Mouse (Mus musculus) Patski (cell line): ENCODE data around the gene Map1s. TPM values are rescaled to one million over a fixed set of nuclear protein-coding genes. Genes with fewer than 3 reads are reported as not detected.

Experiments used
- ATAC-seq: fragments of 100-300 bp; one replicate; pipeline ENCODE4 v1.8.0; 2021
- CTCF ChIA-PET: fragments of 350-600 bp; sonication (Branson Sonifier 250); formaldehyde crosslinking; loops from one replicate; lab custom pipeline; 2022; ENCODE audit warnings: inconsistent platforms; lab: Charles Lee
- POLR2A ChIA-PET: fragments of 350-600 bp; sonication (Branson Sonifier 250); formaldehyde crosslinking; loops from one replicate; lab custom pipeline; 2022; ENCODE audit warnings: antibody characterized with exemption, inconsistent platforms; lab: Charles Lee
- DNase-seq: peaks from one replicate; pipeline ENCODE4 v3.0.0-alpha.2; 2011; ENCODE audit warnings: low read depth, low spot score
- H3K27me3 ChIP-seq: fragments of 371-371 bp; one replicate; pipeline ENCODE4 v1.5.1; 2021
- CTCF ChIP-seq: fragments of 100-300 bp; IDR thresholded peaks from one replicate; pipeline ENCODE4 v1.5.1; 2021
- in situ Hi-C: fragments of 300-500 bp; cut with MboI; formaldehyde crosslinking; loops from 3 replicates; pipeline ENCODE4 v1.11.1; 2018; ENCODE audit warnings: low pct_unique_long_range_greater_than_20kb, mixed read lengths
- polyA plus RNA-seq: library from polyadenylated mRNA; unstranded; gene quantifications from one replicate; pipeline ENCODE4 v1.2.3, GENCODE M21; 2021

The Map1s gene
- polyA plus RNA-seq, 1 experiment from 2014 or later: 50.9 TPM

DNA sequence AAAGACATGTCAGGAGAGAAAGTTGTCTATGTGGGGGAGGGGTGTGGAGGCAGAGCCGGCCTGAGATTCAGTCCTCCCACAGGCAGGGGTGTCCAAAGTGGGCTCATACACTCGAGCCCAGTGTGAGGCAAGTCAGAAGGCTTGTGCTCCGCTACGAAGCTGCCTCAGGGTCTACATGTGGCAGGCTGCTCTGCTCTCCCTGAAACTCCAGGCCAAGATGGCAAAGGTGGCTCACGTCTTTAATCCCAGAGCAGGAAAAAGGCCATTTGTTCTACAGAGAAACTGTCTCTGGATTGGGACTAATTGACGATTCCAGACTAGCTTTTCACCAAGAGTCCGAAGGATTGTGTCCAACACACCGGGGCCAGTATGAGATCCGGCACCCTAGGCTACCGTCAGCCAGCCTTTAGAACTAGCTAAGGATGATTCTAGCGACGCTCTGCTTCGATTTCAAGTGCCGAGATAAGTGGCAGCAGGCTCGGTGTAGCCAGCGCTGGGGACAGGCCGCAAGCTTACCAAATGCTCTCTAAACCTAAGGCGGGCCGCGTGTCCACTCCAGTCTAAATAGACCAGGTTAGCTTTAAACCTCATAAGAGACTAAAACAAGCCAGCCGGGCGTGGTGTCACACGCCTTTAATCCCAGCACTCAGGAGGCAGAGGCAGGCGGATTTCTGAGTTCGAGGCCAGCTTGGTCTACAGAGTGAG is 9.3 kb upstream of the Map1s start:
- H3K27me3 ChIP-seq: no peaks in the 10 kb centered on the region
- no peak for TF ChIP-seq CTCF
- ChIA-PET POLR2A (interaction anchor here (0.9 to 1.9 kb wide), 2 partner anchors 9 to 16 kb away, joined by 3 to 13 read pairs; no protein-coding TSS in a partner anchor), CTCF (interaction anchor here (1.3 to 3.5 kb wide), 7 partner anchors 12 to 58 kb away, joined by 3 to 27 read pairs (median 8); partner anchors contain the start of gene Ccdc124)
- DNase-seq (no peak), ATAC-seq (no peak)
- in situ Hi-C loops: loop anchor here (5.0 to 25.0 kb wide), 2 partner anchors 61 to 466 kb away; partner anchors contain the start of genes Ocel1 and Use1

GRCm38 (mm10) chr8:70897021-70897680 is 8.6 kb upstream of the Map1s start, which contains the start of gene Rpl18a:
TSS of gene Rpl18a (minus strand) at chr8:70897412.
- ChIA-PET POLR2A (interaction anchor here (0.9 to 1.9 kb wide), 2 partner anchors 8 to 17 kb away, joined by 3 to 13 read pairs; no protein-coding TSS in a partner anchor), CTCF (interaction anchor here (1.2 to 3.5 kb wide), 15 partner anchors 11 to 67 kb away, joined by 3 to 27 read pairs (median 5); partner anchors contain the start of gene Ccdc124)
- TF ChIP-seq CTCF: no peak
- DNase-seq (no peak), ATAC-seq (peak; percentile 93)
- in situ Hi-C loops: loop anchor here (5.0 to 25.0 kb wide), 2 partner anchors 60 to 465 kb away; partner anchors contain the start of genes Ocel1 and Use1
- H3K27me3 ChIP-seq: no peaks in the 10 kb centered on the region

DNA sequence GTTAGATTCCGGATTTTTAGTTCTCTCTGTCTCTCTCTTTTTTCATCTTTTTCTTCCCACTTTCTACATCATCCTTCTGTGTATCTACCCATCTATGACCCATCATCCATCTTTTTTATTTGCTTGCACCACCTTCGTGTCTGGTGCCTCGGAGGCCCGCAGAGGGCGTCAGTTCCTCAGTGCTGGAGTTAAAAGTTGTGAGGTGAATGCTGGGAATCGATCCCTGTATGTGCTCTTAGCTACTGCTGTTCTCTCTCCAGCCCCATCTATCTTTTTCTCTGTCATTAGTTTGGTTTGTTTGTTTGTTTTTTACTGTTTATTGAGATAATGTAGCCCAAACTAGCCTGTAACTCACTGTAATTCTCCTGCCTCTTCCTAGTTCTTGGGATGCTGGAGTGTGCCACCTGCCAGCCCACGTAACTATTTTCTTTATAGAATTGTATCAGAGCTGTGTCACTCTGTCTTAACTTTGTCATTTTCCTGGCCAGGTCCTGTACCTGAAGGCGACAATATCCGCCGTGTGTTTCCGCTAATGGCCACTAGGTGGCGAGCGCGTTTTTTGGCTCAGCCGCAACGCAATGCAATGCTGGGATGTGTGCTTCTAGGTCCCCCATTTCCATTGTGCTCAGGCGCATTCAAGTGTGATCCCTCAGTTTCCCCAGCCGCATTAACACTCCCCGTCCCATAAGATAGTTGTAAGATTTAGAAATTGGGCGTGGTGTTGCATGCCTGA is 7.9 kb upstream of the Map1s start:
- ChIA-PET POLR2A (interaction anchor here (1.9 kb wide), 1 partner anchor 17 kb away, joined by 13 read pairs; no protein-coding TSS in a partner anchor), CTCF (interaction anchor here (0.6 to 3.5 kb wide), 16 partner anchors 10 to 67 kb away, joined by 3 to 27 read pairs (median 4); partner anchors contain the start of gene Ccdc124)
- TF ChIP-seq CTCF: no peak
- peak; percentile 32 for ATAC-seq
- H3K27me3 ChIP-seq: no peaks in the 10 kb centered on the region
- no peak for DNase-seq
- in situ Hi-C loops: loop anchor here (5.0 to 25.0 kb wide), 2 partner anchors 59 to 464 kb away; partner anchors contain the start of genes Ocel1 and Use1

GRCm38 (mm10) chr8:70898661-70899198 is 7.0 kb upstream of the Map1s start:
- in situ Hi-C loops: loop anchor here (5.0 to 25.0 kb wide), 2 partner anchors 59 to 464 kb away; partner anchors contain the start of genes Ocel1 and Use1
- POLR2A ChIA-PET: no interaction called here
- DNase-seq (no peak), ATAC-seq (no peak)
- CTCF ChIA-PET: interaction anchor here (0.6 to 3.5 kb wide), 10 partner anchors 17 to 66 kb away, joined by 3 to 27 read pairs (median 6); no protein-coding TSS in a partner anchor
- no peaks in the 10 kb centered on the region for H3K27me3 ChIP-seq
- TF ChIP-seq CTCF: no peak

- no peak for TF ChIP-seq CTCF
- ChIA-PET CTCF (interaction anchor here (1.2 to 3.5 kb wide), 4 partner anchors 17 to 65 kb away, joined by 3 to 18 read pairs (median 11); no protein-coding TSS in a partner anchor), POLR2A (interaction anchor here (0.6 to 0.8 kb wide), 3 partner anchors 23 to 1182 kb away, joined by 3 to 4 read pairs (median 3); no protein-coding TSS in a partner anchor)
- no peak for DNase-seq
- in situ Hi-C loops: loop anchor here (5.0 to 25.0 kb wide), 2 partner anchors 58 to 463 kb away; partner anchors contain the start of genes Ocel1 and Use1
- H3K27me3 ChIP-seq: no peaks in the 10 kb centered on the region
- no peak for ATAC-seq
These were observed 6.5 kb upstream of the Map1s start for GRCm38 (mm10) chr8:70899226-70899625.

DNA sequence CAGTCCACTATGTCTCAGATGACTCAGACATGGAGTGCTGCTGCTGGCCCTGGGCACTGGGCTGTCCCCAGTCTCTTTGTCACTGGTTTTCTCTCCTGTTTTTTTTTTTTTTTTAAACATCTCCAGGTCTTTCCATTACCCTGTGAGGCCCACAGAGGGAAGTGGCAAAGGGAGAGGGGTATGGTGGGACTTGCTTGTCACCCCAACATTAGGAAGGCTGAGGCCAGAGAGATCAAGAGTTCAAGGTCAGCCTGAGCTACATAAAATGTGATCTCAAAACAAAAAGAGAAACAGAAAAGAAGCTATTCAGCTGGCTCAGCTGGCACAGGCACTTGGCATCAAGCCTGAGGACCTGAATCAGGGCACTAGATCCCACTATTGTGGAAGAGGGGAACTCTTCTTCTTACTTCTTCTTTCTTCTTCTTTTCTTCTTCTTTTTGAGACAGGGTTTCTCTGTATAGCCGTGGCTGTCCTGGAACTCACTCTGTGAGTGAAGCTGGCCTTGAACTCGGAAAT is 4.8 kb upstream of the Map1s start:
- TF ChIP-seq CTCF: no peak
- no peaks in the 10 kb centered on the region for H3K27me3 ChIP-seq
- CTCF ChIA-PET: no interaction called here
- POLR2A ChIA-PET: no interaction called here
- ATAC-seq: no peak
- in situ Hi-C loops: no loop called here
- DNase-seq: no peak

DNA sequence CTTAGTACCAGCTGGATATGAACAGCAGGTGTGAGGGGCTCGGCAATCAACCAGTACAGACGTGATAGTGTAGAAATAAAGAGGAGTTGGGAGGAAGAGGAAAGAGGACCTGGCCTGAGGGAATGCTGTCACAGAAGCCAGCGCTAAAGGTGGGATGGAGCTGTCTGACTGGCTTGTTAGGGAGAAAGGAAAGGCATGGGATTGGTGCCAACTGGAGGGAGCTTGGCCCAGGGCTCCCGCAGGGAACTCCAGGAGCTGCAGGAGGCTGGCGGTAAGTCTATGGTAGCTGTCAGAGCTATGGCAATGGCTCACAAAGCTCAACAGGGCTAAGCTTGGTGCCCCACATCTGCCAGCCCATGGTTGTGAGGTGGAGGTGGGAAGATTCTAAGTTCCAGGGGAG is 3.5 kb upstream of the Map1s start:
- ATAC-seq (no peak), DNase-seq (no peak)
- POLR2A ChIA-PET: interaction anchor here (1.0 kb wide), 1 partner anchor 28 kb away, joined by 3 read pairs; no protein-coding TSS in a partner anchor
- no peaks in the 10 kb centered on the region for H3K27me3 ChIP-seq
- TF ChIP-seq CTCF: no peak
- in situ Hi-C loops: no loop called here
- CTCF ChIA-PET: interaction anchor here (1.0 to 2.3 kb wide), 2 partner anchors 37 to 61 kb away, joined by 3 to 7 read pairs; no protein-coding TSS in a partner anchor

DNA sequence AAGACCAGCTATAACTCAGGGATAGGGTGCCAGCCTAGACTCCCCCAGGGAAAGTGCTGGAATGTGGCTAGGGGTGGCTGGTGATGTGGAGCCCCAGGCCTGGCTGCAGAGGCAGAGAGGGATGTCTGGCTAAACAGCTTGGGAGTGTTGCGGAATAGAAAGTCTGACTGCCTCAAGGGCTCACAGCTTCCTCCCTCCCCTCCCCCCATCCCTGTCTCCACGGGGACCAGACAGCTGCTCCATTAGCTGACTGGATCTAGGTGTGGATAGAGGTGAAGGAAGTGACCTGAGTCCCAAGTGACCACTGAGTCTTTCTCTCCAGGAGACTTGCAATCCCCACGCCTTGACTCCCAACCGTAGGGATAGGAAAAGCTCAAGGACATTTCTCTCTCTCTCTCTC is 2.6 kb upstream of the Map1s start:
- ChIA-PET CTCF (interaction anchor here (1.0 to 2.3 kb wide), 4 partner anchors 30 to 60 kb away, joined by 3 to 8 read pairs (median 5); no protein-coding TSS in a partner anchor), POLR2A (interaction anchor here (0.6 kb wide), 1 partner anchor 75 kb away, joined by 5 read pairs; no protein-coding TSS in a partner anchor)
- in situ Hi-C loops: no loop called here
- H3K27me3 ChIP-seq: no peaks in the 10 kb centered on the region
- no peak for DNase-seq
- no peak for ATAC-seq
- no peak for TF ChIP-seq CTCF

- DNase-seq (no peak), ATAC-seq (no peak)
- no peaks in the 10 kb centered on the region for H3K27me3 ChIP-seq
- ChIA-PET POLR2A (interaction anchor here (0.6 kb wide), 1 partner anchor 75 kb away, joined by 5 read pairs; no protein-coding TSS in a partner anchor), CTCF (interaction anchor here (0.8 to 2.3 kb wide), 4 partner anchors 15 to 46 kb away, joined by 3 to 8 read pairs (median 6); no protein-coding TSS in a partner anchor)
- no peak for TF ChIP-seq CTCF
- in situ Hi-C loops: no loop called here
These were observed 2.1 kb upstream of the Map1s start for GRCm38 (mm10) chr8:70903582-70903981.
